ENCODE assay signal across 17 mouse cellular contexts in genomic region chr13:24144858-24145257, GRCm38 (mm10).
DNase-seq lines count a peak whose midpoint lies in the region; ATAC-seq and TF ChIP-seq lines count a peak whose summit lies in the region.
"Had no signal": no experiment of that assay in that cellular context is flagged by ENCODE, and none has a peak within 500 bp of the region (broad histone marks: within the 10 kb centered on the region; RNA-seq: fewer than 3 reads in every experiment).

No protein-coding gene starts in this region.

- H3K36me3 ChIP-seq in forebrain, embryonic 15.5 days = no peaks in the 10 kb centered on the region
- no peaks in the 10 kb centered on the region for H3K36me3 ChIP-seq in forebrain, embryonic 12.5 days (replicated peaks)
- peaks cover 3% of the 10 kb centered on the region; the same call in 1 of the 2 replicates for H3K36me3 ChIP-seq in liver, postnatal 0 days (replicated peaks; ENCODE audit: insufficient read depth, low read length)
- no peaks in the 10 kb centered on the region for H3K36me3 ChIP-seq in liver, embryonic 12.5 days
- H3K36me3 ChIP-seq in midbrain, embryonic 15.5 days (replicated peaks) = no peaks in the 10 kb centered on the region
- no peaks in the 10 kb centered on the region for H3K36me3 ChIP-seq in midbrain, embryonic 14.5 days (ENCODE audit: control insufficient read depth, insufficient read depth, low read length)
- H3K36me3 ChIP-seq: heart, embryonic 15.5 days; hindbrain, embryonic 10.5 days; intestine, embryonic 15.5 days had no signal

- 51% methylated on average over 4 of the region's 4 CpGs for WGBS in forebrain, embryonic 15.5 days
- 42% methylated on average over 4 of the region's 4 CpGs for WGBS in forebrain, embryonic 12.5 days
- 48% methylated on average over 4 of the region's 4 CpGs for WGBS in liver, postnatal 0 days (ENCODE audit: insufficient replicate concordance)
- 47% methylated on average over 4 of the region's 4 CpGs for WGBS in liver, embryonic 12.5 days (ENCODE audit: insufficient replicate concordance)
- 42% methylated on average over 4 of the region's 4 CpGs for WGBS in midbrain, embryonic 15.5 days
- 60% methylated on average over 4 of the region's 4 CpGs for WGBS in midbrain, embryonic 14.5 days

- TF ChIP-seq CTCF in liver, postnatal 0 days (IDR thresholded peaks at IDR 0.05; ENCODE audit: low read depth) = no peak

- no peaks in the 10 kb centered on the region for H3K9me3 ChIP-seq in forebrain, embryonic 15.5 days
- no peaks in the 10 kb centered on the region for H3K9me3 ChIP-seq in forebrain, embryonic 12.5 days
- no peaks in the 10 kb centered on the region for H3K9me3 ChIP-seq in liver, postnatal 0 days (ENCODE audit: low read length)
- H3K9me3 ChIP-seq in liver, embryonic 12.5 days (replicated peaks) = no peaks in the 10 kb centered on the region
- H3K9me3 ChIP-seq in midbrain, embryonic 15.5 days = no peaks in the 10 kb centered on the region
- H3K9me3 ChIP-seq in midbrain, embryonic 14.5 days (ENCODE audit: control insufficient read depth, low read length) = no peaks in the 10 kb centered on the region
- H3K9me3 ChIP-seq: embryonic facial prominence, embryonic 13.5 days; heart, embryonic 15.5 days; hindbrain, embryonic 10.5 days; intestine, embryonic 15.5 days had no signal

- H3K9ac ChIP-seq in forebrain, embryonic 15.5 days (replicated peaks) = no peak overlapping the region
- H3K9ac ChIP-seq in forebrain, embryonic 12.5 days = no peak overlapping the region
- H3K9ac ChIP-seq in liver, postnatal 0 days (replicated peaks) = no peak overlapping the region
- H3K9ac ChIP-seq in liver, embryonic 12.5 days = no peak overlapping the region
- H3K9ac ChIP-seq in midbrain, embryonic 15.5 days = no peak overlapping the region
- no peak overlapping the region for H3K9ac ChIP-seq in midbrain, embryonic 14.5 days (replicated peaks; ENCODE audit: low read length)
- H3K9ac ChIP-seq: embryonic facial prominence, embryonic 13.5 days; heart, embryonic 15.5 days; hindbrain, embryonic 14.5 days; intestine, embryonic 15.5 days had no signal

- H3K27ac ChIP-seq in forebrain, embryonic 15.5 days (replicated peaks) = no peak overlapping the region
- no peak overlapping the region for H3K27ac ChIP-seq in forebrain, embryonic 12.5 days
- peak overlapping the region; percentile 81 for H3K27ac ChIP-seq in liver, postnatal 0 days (ENCODE audit: low read depth)
- H3K27ac ChIP-seq in liver, embryonic 12.5 days = no peak overlapping the region
- H3K27ac ChIP-seq in midbrain, embryonic 15.5 days = no peak overlapping the region
- no peak overlapping the region for H3K27ac ChIP-seq in midbrain, embryonic 14.5 days (replicated peaks; ENCODE audit: low read depth, low read length)
- H3K27ac ChIP-seq: embryonic facial prominence, embryonic 13.5 days; gastrocnemius, adult 2 months; heart, embryonic 15.5 days; hindbrain, embryonic 10.5 days; hindbrain, embryonic 14.5 days; intestine, embryonic 15.5 days had no signal

- 0 out of 2 replicates have a peak, but pooled peaks cover 4% of the 10 kb centered on the region for H3K4me1 ChIP-seq in forebrain, embryonic 15.5 days
- H3K4me1 ChIP-seq in forebrain, embryonic 12.5 days = no peaks in the 10 kb centered on the region
- peaks cover 7% of the 10 kb centered on the region for H3K4me1 ChIP-seq in liver, postnatal 0 days (ENCODE audit: insufficient read depth)
- H3K4me1 ChIP-seq in liver, embryonic 12.5 days = no peaks in the 10 kb centered on the region
- no peaks in the 10 kb centered on the region; the same call in 1 of the 2 replicates for H3K4me1 ChIP-seq in midbrain, embryonic 15.5 days
- no peaks in the 10 kb centered on the region for H3K4me1 ChIP-seq in midbrain, embryonic 14.5 days (ENCODE audit: control insufficient read depth, insufficient read depth, low read length)
- H3K4me1 ChIP-seq: hindbrain, embryonic 10.5 days; intestine, embryonic 15.5 days had no signal

- H3K27me3 ChIP-seq in forebrain, embryonic 15.5 days = no peaks in the 10 kb centered on the region
- H3K27me3 ChIP-seq in forebrain, embryonic 12.5 days = no peaks in the 10 kb centered on the region
- no peaks in the 10 kb centered on the region for H3K27me3 ChIP-seq in liver, postnatal 0 days (ENCODE audit: insufficient read depth, low read length)
- peaks cover 5% of the 10 kb centered on the region; the same call in 1 of the 2 replicates for H3K27me3 ChIP-seq in liver, embryonic 12.5 days (replicated peaks)
- H3K27me3 ChIP-seq in midbrain, embryonic 15.5 days (replicated peaks) = no peaks in the 10 kb centered on the region
- no peaks in the 10 kb centered on the region for H3K27me3 ChIP-seq in midbrain, embryonic 14.5 days (ENCODE audit: control insufficient read depth, insufficient read depth, low read length)
- H3K27me3 ChIP-seq: embryonic facial prominence, embryonic 13.5 days; intestine, embryonic 15.5 days had no signal

- H3K4me2 ChIP-seq in forebrain, embryonic 15.5 days (replicated peaks) = no peak overlapping the region
- no peak overlapping the region for H3K4me2 ChIP-seq in forebrain, embryonic 12.5 days
- H3K4me2 ChIP-seq in liver, postnatal 0 days (ENCODE audit: low read depth, low read length) = no peak overlapping the region
- H3K4me2 ChIP-seq in liver, embryonic 12.5 days = no peak overlapping the region
- no peak overlapping the region for H3K4me2 ChIP-seq in midbrain, embryonic 15.5 days
- H3K4me2 ChIP-seq in midbrain, embryonic 14.5 days (ENCODE audit: low read length) = no peak overlapping the region
- H3K4me2 ChIP-seq: embryonic facial prominence, embryonic 13.5 days; heart, embryonic 11.5 days; heart, embryonic 15.5 days; hindbrain, embryonic 14.5 days; intestine, embryonic 15.5 days had no signal

- no peak for TF ChIP-seq EP300 in liver, postnatal 0 days (IDR thresholded peaks at IDR 0.05; ENCODE audit: low read depth)

- no peak overlapping the region for H3K4me3 ChIP-seq in forebrain, embryonic 15.5 days
- no peak overlapping the region for H3K4me3 ChIP-seq in forebrain, embryonic 12.5 days (replicated peaks)
- no peak overlapping the region for H3K4me3 ChIP-seq in liver, postnatal 0 days (ENCODE audit: low read depth, low read length)
- no peak overlapping the region for H3K4me3 ChIP-seq in liver, embryonic 12.5 days
- H3K4me3 ChIP-seq in midbrain, embryonic 15.5 days = no peak overlapping the region
- H3K4me3 ChIP-seq in midbrain, embryonic 14.5 days (replicated peaks; ENCODE audit: low read depth, low read length) = no peak overlapping the region
- H3K4me3 ChIP-seq: embryonic facial prominence, embryonic 13.5 days; gastrocnemius, adult 2 months; heart, embryonic 15.5 days; hindbrain, embryonic 10.5 days; intestine, embryonic 15.5 days had no signal

- DNase-seq in liver, postnatal 0 days = no peak
- DNase-seq in midbrain, embryonic 14.5 days = no peak
- DNase-seq in Muller cell, postnatal 12 days (ENCODE audit: inconsistent ontology term) = peak; percentile 78
- DNase-seq in adrenal gland, postnatal 10 days = no peak
- DNase-seq: adrenal gland, adult 8-10 months; gastrocnemius, adult 2 months; gastrocnemius, postnatal 25 days had no signal

- ATAC-seq in forebrain, embryonic 15.5 days (replicated peaks) = 0 out of 2 replicates have a peak, but pooled peaks have one; percentile 35
- ATAC-seq in forebrain, embryonic 12.5 days (ENCODE audit: low FRiP score) = no peak
- no peak for ATAC-seq in liver, postnatal 0 days
- ATAC-seq in liver, embryonic 12.5 days = no peak
- 0 out of 2 replicates have a peak, but pooled peaks have one; percentile 39 for ATAC-seq in midbrain, embryonic 15.5 days (replicated peaks)
- no peak for ATAC-seq in midbrain, embryonic 14.5 days (ENCODE audit: low FRiP score, low TSS enrichment)
- ATAC-seq: intestine, embryonic 15.5 days had no signal

Comparison
In these comparisons a context has a peak if more than half of its experiments do, and no peak if none do; other contexts are left out.
1. ATAC-seq: peak in forebrain, embryonic 15.5 days (single experiment) and midbrain, embryonic 15.5 days (single experiment); none in forebrain, embryonic 12.5 days (single experiment), liver, postnatal 0 days (single experiment), liver, embryonic 12.5 days (single experiment) and midbrain, embryonic 14.5 days (single experiment).